Mouse (Mus musculus) neural tube, embryonic 15.5 days (tissue): ENCODE results near the gene Prr14. TPM values are rescaled to one million over a fixed set of nuclear protein-coding genes. Genes with fewer than 3 reads are reported as not detected.
A peak's percentile ranks its signal among the peaks of the same experiment; 100 is the strongest.

ENCODE experiments used
- ATAC-seq: fragments of 200-750 bp; cut with Nextera tagmentation; 2 replicates; pipeline ENCODE4 v1.8.0; 2017; ENCODE audit warnings: mild to moderate bottlenecking, moderate TSS enrichment, moderate library complexity; ENCODE audit not compliant: low FRiP score
- H3K27ac ChIP-seq: fragments of 300-500 bp; sonication (generic); replicated peaks from 2 replicates; pipeline ENCODE4 v1.5.1; 2015; ENCODE audit warnings: mild to moderate bottlenecking, inconsistent platforms
- H3K27me3 ChIP-seq: fragments of 300-500 bp; sonication (generic); replicated peaks from 2 replicates; pipeline ENCODE4 v1.6.1; 2015; ENCODE audit warnings: inconsistent platforms
- H3K36me3 ChIP-seq: fragments of 300-500 bp; sonication (generic); 2 replicates; pipeline ENCODE4 v1.6.1; 2015; ENCODE audit warnings: inconsistent platforms
- H3K4me1 ChIP-seq: fragments of 300-500 bp; sonication (generic); 2 replicates; pipeline ENCODE4 v1.6.1; 2015; ENCODE audit warnings: inconsistent platforms
- H3K4me2 ChIP-seq: fragments of 300-500 bp; sonication (generic); 2 replicates; pipeline ENCODE4 v1.6.1; 2015; ENCODE audit warnings: inconsistent platforms, mild to moderate bottlenecking, moderate library complexity
- H3K4me3 ChIP-seq: fragments of 300-500 bp; sonication (generic); replicated peaks from 2 replicates; pipeline ENCODE4 v1.5.1; 2015; ENCODE audit warnings: mild to moderate bottlenecking, inconsistent platforms
- H3K9ac ChIP-seq: fragments of 300-500 bp; sonication (generic); replicated peaks from 2 replicates; pipeline ENCODE4 v1.6.1; 2015; ENCODE audit warnings: mild to moderate bottlenecking, inconsistent platforms
- H3K9me3 ChIP-seq: fragments of 300-500 bp; sonication (generic); replicated peaks from 2 replicates; pipeline ENCODE4 v1.6.1; 2016; ENCODE audit warnings: inconsistent platforms
- WGBS: fragments of 180-500 bp; shearing (Covaris S2); methylation state at CpG from one replicate; pipeline ENCODE4 v1.1.7; 2015; ENCODE audit warnings: mixed read lengths; 5-methylcytosine and 5-hydroxymethylcytosine counted together
- polyA plus RNA-seq: library from polyadenylated mRNA; unstranded; fragments of >200 nt; fragmentation: Nextera tagmentation; extraction: Ambion mirVana; gene quantifications from 2 replicates; pipeline ENCODE4 v1.2.1, GENCODE M21; 2015

Prr14 gene
- polyA plus RNA-seq, 1 experiment from 2014 or later: 35.9 TPM

DNA sequence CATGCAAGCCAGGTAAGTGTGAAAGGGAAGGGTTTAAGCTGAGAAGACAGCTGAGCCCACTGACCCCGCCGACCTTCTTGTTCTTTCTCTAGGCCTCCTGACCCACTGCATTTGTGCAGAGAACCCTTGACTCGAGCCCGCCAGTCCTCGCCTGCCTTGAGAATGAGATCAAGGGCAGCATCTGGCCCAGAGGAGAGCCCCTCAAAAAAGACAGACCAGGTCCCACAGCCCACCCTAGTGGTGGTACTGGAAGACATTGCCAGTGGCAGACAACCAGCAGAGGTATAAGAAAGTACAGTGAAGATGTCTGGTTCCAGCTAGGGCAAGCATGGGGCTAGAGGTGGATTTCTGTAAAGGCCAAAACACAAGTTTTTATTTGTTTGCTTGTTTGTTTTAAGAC, 14.3 kb downstream of the Prr14 start:
- Histone ChIP-seq H3K27me3 (no peaks in the 10 kb centered on the region), H3K9me3 (no peaks in the 10 kb centered on the region), H3K4me1 (peaks cover 38% of the 10 kb centered on the region), H3K27ac (no peak overlapping the region), H3K4me3 (no peak overlapping the region), H3K9ac (no peak overlapping the region), H3K36me3 (peaks cover 34% of the 10 kb centered on the region), H3K4me2 (no peak overlapping the region)
- 89% methylated on average over 5 of the region's 5 CpGs for WGBS
- ATAC-seq: no peak

DNA sequence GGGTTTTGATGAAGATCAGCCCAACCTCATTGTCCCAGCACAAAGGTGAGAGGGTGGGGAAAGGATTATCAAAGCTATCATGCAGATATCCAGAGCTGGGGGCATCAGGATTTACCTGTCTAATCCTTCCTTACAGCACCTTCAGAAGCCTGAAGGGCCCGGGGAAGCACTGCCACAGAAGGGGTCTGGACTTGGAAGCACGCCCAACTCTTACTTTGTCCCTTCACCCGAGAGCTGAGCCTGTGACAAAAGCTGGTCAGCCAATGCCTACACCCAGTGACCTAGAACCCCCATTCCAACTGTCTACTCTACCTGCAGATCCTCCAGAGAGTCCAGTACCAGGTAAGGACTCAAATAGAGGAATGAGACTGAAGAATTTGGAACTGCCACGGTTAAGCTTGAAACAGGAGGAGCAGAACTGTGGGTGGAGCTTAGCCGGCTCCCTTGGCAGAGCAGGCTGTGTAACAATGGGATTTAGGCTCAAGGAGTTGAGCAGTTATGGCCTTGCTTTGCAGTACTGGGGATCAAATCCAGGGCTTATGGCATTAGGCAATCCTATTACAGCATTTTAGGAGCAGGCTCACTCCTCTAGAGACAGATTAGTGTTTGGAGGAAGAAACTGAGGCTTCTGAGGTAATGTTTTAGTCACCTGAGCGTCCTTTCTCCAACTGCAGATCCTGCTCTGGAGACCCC, 15.1 kb downstream of the Prr14 start:
- no peak for ATAC-seq
- Histone ChIP-seq H3K4me1 (peaks cover 34% of the 10 kb centered on the region), H3K27ac (no peak overlapping the region)

DNA sequence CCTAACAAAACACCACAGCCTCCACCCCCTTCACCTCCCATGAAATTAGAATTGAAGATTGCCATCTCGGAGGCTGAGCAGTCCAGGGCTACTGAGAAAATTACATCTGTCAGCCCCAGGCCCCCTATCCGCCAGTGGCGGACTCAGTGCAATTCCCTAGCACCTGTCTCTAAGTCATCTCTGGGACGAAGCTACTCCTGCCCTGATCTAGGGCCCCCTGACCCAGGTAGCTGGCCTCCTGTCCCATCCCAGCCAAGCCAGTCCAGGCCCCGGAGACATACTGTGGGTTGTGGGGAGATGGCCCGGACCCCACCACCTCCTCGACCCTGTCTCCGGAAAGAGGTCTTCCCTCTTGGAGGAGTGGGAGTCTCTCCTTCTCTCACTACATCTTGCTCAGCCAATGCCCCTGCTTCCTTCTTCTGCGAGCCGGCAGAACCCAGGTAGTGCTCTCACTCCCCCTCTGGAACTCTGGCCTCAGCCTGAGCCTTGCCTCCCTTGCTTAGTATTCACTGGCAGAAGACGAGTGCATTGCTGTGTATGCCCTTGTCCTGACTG, 15.9 kb downstream of the Prr14 start:
- no peak for ATAC-seq
- Histone ChIP-seq H3K27me3 (no peaks in the 10 kb centered on the region), H3K4me2 (no peak overlapping the region), H3K27ac (no peak overlapping the region), H3K4me1 (peaks cover 35% of the 10 kb centered on the region), H3K9me3 (no peaks in the 10 kb centered on the region), H3K36me3 (peaks cover 34% of the 10 kb centered on the region), H3K9ac (no peak overlapping the region), H3K4me3 (no peak overlapping the region)
- WGBS: 94% methylated on average over 11 of the region's 11 CpGs

More for the DNA sequence above, 15.1 kb downstream of the Prr14 start:
- Histone ChIP-seq H3K4me3 (no peak overlapping the region), H3K9me3 (no peaks in the 10 kb centered on the region), H3K9ac (no peak overlapping the region), H3K27me3 (no peaks in the 10 kb centered on the region), H3K36me3 (peaks cover 34% of the 10 kb centered on the region), H3K4me2 (no peak overlapping the region)
- 80% methylated on average over 6 of the region's 6 CpGs for WGBS

DNA sequence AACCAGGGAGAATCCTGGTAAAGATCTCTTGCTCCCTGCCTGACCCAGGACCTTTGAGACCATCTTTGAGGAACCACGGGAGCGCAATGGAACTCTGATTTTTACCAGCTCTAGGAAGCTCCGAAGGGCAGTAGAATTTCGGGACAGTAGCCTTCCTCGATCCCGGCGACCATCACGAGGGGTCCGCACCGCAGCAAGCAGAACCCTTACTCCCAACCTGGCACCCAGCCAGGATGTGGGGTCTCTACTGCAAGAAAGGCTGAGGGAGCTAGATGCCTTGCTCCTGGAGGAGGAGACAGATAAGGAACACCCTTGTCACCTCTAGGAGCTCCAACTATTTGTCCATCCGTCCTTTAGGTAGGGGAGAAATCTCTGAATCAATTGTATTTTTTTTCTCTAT, 16.9 kb downstream of the Prr14 start:
- Histone ChIP-seq H3K27ac (no peak overlapping the region), H3K4me3 (no peak overlapping the region), H3K9me3 (no peaks in the 10 kb centered on the region), H3K4me2 (no peak overlapping the region), H3K27me3 (no peaks in the 10 kb centered on the region), H3K36me3 (peaks cover 41% of the 10 kb centered on the region), H3K9ac (no peak overlapping the region), H3K4me1 (peaks cover 46% of the 10 kb centered on the region)
- no peak for ATAC-seq
- whole genome bisulfite sequencing: 94% methylated on average over 11 of the region's 11 CpGs

DNA sequence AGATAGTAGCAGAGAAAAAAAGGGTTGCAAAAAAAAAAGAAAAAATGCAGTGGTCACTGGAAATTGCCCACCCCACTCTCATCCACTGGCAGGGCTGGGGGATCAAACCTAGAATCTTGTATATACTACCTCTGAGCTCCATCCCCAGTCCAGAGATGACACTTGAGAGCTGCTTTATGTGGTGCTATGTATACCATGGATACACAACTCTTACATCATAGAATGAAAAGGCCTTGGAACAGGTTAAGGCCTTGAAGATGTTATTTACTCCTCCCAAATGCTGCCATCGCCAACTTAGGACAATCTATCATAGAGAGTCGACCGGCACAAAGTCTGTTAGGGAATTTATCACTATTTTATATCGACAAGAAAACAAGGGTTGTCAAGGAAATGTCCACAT, 17.4 kb downstream of the Prr14 start:
- peaks cover 50% of the 10 kb centered on the region for H3K4me1 ChIP-seq
- no peaks in the 10 kb centered on the region for H3K27me3 ChIP-seq
- H3K27ac ChIP-seq: peak overlapping the region; percentile 99; the same call in 1 of the 2 replicates
- H3K9ac ChIP-seq: peak overlapping the region; percentile 47
- no peak for ATAC-seq
- H3K9me3 ChIP-seq: no peaks in the 10 kb centered on the region
- H3K4me2 ChIP-seq: peak overlapping the region; percentile 97
- peak overlapping the region; percentile 99 for H3K4me3 ChIP-seq
- peaks cover 41% of the 10 kb centered on the region for H3K36me3 ChIP-seq
- WGBS: 82% methylated on average over 4 of the region's 4 CpGs

DNA sequence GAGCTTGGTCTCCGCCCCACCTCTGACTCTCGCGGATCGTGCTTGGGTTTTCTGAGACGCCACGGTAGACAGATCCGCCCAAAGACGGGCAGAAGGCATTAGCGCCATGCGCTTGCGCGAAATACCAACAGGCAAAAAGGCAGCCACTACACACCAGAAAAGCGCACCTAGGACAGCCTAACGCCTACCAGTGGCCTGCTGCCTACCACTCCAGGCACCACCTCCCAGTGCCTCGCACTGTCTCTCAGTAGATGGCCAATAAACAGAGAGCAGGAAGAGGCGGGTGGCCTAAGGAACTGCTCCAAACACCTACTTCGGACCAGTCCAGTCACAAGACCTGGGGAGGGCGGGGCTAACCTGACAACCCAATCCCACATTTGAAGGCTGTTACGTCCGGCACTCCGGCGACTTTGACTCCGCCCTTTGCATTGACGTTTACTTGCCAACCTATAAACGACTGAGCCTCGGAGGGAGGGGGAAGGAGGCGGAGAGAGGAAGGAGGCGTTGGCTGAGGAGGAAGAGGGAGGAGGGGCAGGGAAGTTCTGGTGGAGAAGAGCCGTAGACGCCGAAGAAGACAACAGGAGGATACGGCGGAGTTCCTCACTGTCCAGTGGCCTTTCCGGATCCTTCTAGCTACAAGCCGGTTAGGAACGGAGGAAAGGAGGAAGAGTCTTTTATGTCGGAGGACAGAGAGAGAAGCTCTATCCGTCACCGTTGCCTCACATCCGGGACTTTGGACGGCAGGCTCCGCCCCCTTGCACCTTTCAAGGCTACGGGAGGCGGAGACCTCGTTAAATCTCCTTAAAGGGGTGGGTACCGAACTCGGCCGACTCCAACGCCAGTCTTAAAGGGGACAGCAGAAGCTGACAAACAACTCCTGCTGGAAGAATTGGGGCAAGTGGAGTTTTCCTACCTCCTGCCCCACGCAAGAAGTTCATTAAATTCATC, 18.6 kb downstream of the Prr14 start:
- Histone ChIP-seq H3K27me3 (no peaks in the 10 kb centered on the region), H3K4me1 (peaks cover 48% of the 10 kb centered on the region), H3K9me3 (no peaks in the 10 kb centered on the region), H3K4me3 (peak overlapping the region; percentile 99), H3K36me3 (peaks cover 50% of the 10 kb centered on the region), H3K9ac (peak overlapping the region; percentile 87), H3K4me2 (peak overlapping the region; percentile 97), H3K27ac (peak overlapping the region; percentile 99)
- ATAC-seq: peak; percentile 93
- WGBS: under 1% methylated on average over 50 of the region's 50 CpGs

DNA sequence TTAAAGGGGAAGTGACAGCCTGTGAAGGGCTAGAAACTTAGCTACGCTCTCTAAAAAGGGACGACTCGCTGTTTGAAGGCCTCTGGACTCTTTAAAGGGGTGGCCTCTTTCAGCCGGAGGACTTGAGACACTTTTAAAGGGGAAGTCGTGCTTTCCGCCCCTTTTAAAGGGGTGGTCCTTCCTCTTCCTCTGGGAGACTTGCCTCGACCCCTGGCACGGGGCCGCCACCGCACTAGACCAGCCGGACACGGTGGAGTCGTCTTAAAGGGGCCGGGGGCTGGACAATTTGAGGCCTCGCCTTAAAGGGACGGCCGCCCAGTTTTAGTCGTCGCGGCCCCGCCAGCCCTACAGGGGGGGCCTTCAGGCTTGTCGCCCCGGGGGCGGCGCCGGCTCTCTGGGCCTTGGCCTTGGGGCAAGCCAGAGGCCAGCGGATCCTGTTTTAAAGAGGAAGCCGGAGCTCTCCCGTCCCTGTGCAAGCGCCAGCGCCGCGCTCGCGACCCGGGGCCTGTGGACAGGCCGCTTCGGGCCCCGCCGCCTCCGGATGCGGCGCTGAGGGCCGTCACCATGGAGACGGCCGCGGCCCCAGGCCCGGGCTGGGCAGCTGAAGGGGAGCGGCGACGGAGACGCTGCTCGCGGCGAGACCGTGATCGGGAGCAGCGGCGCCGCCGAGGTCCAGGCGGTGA, 19.4 kb downstream of the Prr14 start, which contains the start of gene Fbrs:
TSS of gene Fbrs (plus strand) at position 565 of the 683 bp plus-strand sequence.
- H3K4me1 ChIP-seq: peaks cover 43% of the 10 kb centered on the region
- no peaks in the 10 kb centered on the region for H3K9me3 ChIP-seq
- H3K36me3 ChIP-seq: peaks cover 50% of the 10 kb centered on the region
- peak; percentile 84 for ATAC-seq
- peak within 1 kb of the TSS; percentile 99 for H3K27ac ChIP-seq
- WGBS: under 1% methylated on average over 53 of the region's 62 CpGs
- no peaks in the 10 kb centered on the region for H3K27me3 ChIP-seq
- peak within 1 kb of the TSS; percentile 97 for H3K4me2 ChIP-seq
- H3K4me3 ChIP-seq: peak within 1 kb of the TSS; percentile 99
- H3K9ac ChIP-seq: peak within 1 kb of the TSS; percentile 87

DNA sequence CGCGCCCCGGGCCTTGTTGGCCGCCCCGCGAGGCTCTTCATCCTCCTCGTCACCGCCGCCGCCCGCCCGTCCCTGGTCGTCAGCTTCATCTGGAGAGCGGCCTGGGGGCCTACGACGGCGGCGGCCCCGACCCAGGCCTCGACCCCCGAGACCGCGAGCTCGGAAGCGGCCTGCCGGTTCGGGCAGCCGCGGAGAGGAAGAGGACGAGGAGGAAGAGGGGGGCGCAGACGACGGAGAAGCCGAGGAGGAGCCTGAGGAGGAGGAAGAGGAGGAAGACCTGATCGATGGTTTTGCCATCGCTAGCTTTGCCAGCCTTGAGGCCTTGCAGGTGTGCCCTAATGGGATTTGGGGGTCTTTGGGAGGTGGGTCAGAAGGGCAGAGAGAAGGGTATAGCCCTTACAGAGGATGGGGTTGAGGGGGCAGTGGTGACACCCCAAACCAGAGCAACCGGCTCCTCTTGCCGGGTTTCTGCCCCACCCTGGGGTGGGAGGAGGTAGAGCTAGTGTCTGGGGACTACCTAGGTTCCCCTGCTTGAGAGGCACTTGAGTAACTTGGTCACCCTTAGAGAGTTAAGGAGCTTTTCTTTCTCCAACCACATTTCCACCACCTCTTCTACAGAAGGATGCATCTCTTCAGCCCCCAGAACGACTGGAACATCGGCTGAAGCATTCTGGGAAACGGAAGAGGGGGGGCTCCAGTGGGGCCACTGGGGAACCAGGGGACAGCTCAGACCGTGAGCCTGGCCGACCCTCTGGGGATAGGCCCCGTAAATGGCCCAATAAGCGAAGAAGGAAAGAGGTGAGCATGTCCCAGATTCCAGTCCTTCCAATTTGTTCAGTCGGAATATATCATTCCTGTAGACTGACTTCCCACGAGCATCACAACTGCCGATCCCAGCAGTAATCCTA, 20.2 kb downstream of the Prr14 start:
- Histone ChIP-seq H3K4me2 (peak overlapping the region; percentile 97), H3K4me1 (peaks cover 46% of the 10 kb centered on the region), H3K9me3 (no peaks in the 10 kb centered on the region), H3K27me3 (no peaks in the 10 kb centered on the region), H3K27ac (peak overlapping the region; percentile 99), H3K4me3 (peak overlapping the region; percentile 99), H3K36me3 (peaks cover 47% of the 10 kb centered on the region), H3K9ac (peak overlapping the region; percentile 87)
- ATAC-seq: no peak
- 4% methylated on average over 47 of the region's 48 CpGs for WGBS

DNA sequence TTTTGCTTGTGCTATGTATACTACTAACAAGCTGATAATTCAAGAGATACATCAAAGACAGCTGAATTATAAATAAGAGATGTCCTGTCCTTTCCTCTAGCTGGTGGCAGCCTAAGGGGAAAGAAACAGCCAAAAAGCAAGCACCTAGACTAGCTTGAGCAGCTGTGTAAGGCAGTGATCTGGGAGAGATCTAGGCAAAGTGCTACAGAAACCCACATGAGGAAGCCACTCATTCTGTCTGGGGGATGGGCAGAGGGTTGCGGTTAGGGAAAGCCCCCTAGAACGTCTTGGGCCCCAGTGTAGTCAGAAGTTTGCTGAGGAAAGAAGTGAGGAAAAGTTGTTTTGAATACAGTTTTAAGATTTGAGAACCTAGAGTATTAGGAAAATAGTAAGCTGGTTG, 20.9 kb downstream of the Prr14 start:
- peak overlapping the region; percentile 99; the same call in 1 of the 2 replicates for H3K27ac ChIP-seq
- 64% methylated on average over 2 of the region's 2 CpGs for WGBS
- peak overlapping the region; percentile 99 for H3K4me3 ChIP-seq
- H3K9ac ChIP-seq: peak overlapping the region; percentile 87
- peaks cover 46% of the 10 kb centered on the region for H3K4me1 ChIP-seq
- H3K9me3 ChIP-seq: no peaks in the 10 kb centered on the region
- no peaks in the 10 kb centered on the region for H3K27me3 ChIP-seq
- H3K4me2 ChIP-seq: peak overlapping the region; percentile 97
- ATAC-seq: no peak
- H3K36me3 ChIP-seq: peaks cover 47% of the 10 kb centered on the region

DNA sequence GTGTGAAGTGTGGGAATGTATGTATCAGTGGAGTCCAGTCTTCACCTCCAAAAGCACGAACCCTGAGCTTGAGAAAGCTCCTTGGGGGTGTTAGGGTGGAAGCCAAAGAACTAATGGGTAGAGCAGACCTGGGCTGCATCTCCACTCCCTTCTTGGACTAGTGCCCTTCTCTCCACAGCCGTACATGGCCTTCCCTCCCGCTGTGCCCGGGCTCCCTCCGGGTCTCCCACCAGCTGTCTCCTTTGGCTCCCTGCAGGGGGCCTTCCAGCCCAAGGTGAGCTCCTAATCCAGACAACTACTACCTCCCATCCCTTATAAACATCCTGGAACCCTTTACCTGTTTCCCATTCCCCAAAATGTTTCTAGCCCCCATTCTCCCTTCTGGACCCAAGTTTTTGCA, 26.0 kb downstream of the Prr14 start:
- Histone ChIP-seq H3K4me3 (no peak overlapping the region), H3K27me3 (no peaks in the 10 kb centered on the region), H3K27ac (no peak overlapping the region), H3K36me3 (peaks cover 83% of the 10 kb centered on the region), H3K9me3 (no peaks in the 10 kb centered on the region), H3K9ac (no peak overlapping the region), H3K4me2 (no peak overlapping the region), H3K4me1 (peaks cover 28% of the 10 kb centered on the region)
- no peak for ATAC-seq
- WGBS: 79% methylated on average over 5 of the region's 5 CpGs
